15 mouse cellular contexts compared by ENCODE assay signal in the genomic region with DNA sequence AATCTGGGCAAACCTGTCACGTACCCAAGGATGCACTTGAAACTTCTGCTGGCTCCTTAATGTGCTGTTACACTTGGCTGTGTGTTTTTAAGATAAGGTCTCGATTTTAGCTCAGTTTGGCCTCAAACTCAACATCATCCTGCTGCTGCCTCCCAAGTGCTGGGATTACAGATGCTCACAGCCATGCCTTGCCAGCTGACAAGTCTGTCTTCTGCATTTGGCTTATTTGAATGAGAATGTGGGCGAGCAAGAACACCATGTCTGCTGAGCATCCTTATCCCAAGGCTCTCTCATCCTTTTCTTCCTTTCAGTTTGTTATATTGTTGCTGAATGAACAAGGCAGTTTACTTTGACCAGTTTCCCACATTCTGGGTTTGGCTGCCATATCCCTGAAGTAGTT.
"Had no signal": no experiment of that assay in that cellular context is flagged by ENCODE, and none has a peak within 500 bp of the region (broad histone marks: within the 10 kb centered on the region; RNA-seq: fewer than 3 reads in every experiment).

No protein-coding gene starts in this region.

- H3K4me1 ChIP-seq: midbrain, embryonic 10.5 days; midbrain, embryonic 15.5 days had no signal

- H3K27ac ChIP-seq: kidney, postnatal 0 days; lung, embryonic 15.5 days; midbrain, embryonic 10.5 days; midbrain, embryonic 15.5 days; neural tube, embryonic 13.5 days had no signal

- H3K4me3 ChIP-seq: lung, embryonic 15.5 days; midbrain, embryonic 10.5 days; midbrain, embryonic 15.5 days; neural tube, embryonic 13.5 days had no signal

- H3K27me3 ChIP-seq: lung, embryonic 15.5 days; midbrain, embryonic 15.5 days; neural tube, embryonic 13.5 days had no signal

- H3K9me3 ChIP-seq: lung, embryonic 15.5 days; midbrain, embryonic 10.5 days; midbrain, embryonic 15.5 days; neural tube, embryonic 13.5 days had no signal

- H3K4me2 ChIP-seq: liver, embryonic 11.5 days; lung, embryonic 15.5 days; midbrain, embryonic 15.5 days; neural tube, embryonic 13.5 days had no signal

- H3K9ac ChIP-seq: lung, embryonic 15.5 days; midbrain, embryonic 15.5 days; neural tube, embryonic 13.5 days had no signal

- DNase-seq: kidney, adult 11 months; kidney, adult 9 months; kidney, postnatal 36 days; layer of hippocampus, postnatal 36 days; lung, postnatal 4 days; retina, postnatal 1 day; right cerebral cortex, postnatal 25 days; thymus, adult 2 months; thymus, postnatal 25 days had no signal

- H3K36me3 ChIP-seq: lung, embryonic 15.5 days; midbrain, embryonic 15.5 days had no signal

- ATAC-seq: midbrain, embryonic 15.5 days had no signal
